Mouse (Mus musculus) heart, adult 2 months (tissue): Measurements from ENCODE around the gene Iba57. TPM values are rescaled to one million over a fixed set of nuclear protein-coding genes. Genes with fewer than 3 reads are reported as not detected.
A peak's percentile ranks its signal among the peaks of the same experiment; 100 is the strongest.
"Not testable (repeated sequence)": the region's sequence is repeated elsewhere in the genome, so short reads cannot be mapped to it uniquely, and the experiment has no call there.

ENCODE experiments used
- DNase-seq, 2 experiments: peaks; one replicate each; pipeline ENCODE4 v3.0.0; 2021
- H3K27ac ChIP-seq: fragments of 200-600 bp; 2 replicates; pipeline ENCODE4 v1.8.1; 2022
- H3K27me3 ChIP-seq: fragments of 200-500 bp; 2 replicates; pipeline ENCODE4 v1.6.1; 2012; ENCODE audit warnings: mild to moderate bottlenecking, low read length, inconsistent platforms, mixed read lengths; ENCODE audit not compliant: control insufficient read depth, insufficient read depth
- H3K36me3 ChIP-seq: fragments of 200-500 bp; 2 replicates; pipeline ENCODE4 v1.6.1; 2012; ENCODE audit warnings: low read length, inconsistent platforms; ENCODE audit not compliant: control insufficient read depth, insufficient read depth
- H3K4me1 ChIP-seq: fragments of 200-500 bp; 2 replicates; pipeline ENCODE4 v1.6.1; 2011; ENCODE audit warnings: low read length; ENCODE audit not compliant: control insufficient read depth, insufficient read depth
- H3K4me3 ChIP-seq: fragments of 200-600 bp; 2 replicates; pipeline ENCODE4 v1.8.1; 2022
- H3K79me2 ChIP-seq: fragments of 200-500 bp; replicated peaks from 2 replicates; pipeline ENCODE4 v1.6.1; 2012; ENCODE audit warnings: mild to moderate bottlenecking, inconsistent platforms, low read length, moderate library complexity, mixed read lengths; ENCODE audit not compliant: control insufficient read depth, insufficient read depth
- H3K9ac ChIP-seq: fragments of 200-500 bp; 2 replicates; pipeline ENCODE4 v1.6.1; 2012; ENCODE audit warnings: low read depth, mild to moderate bottlenecking, control low read depth, inconsistent platforms, low read length, mixed read lengths
- CTCF ChIP-seq: fragments of 200-600 bp; IDR thresholded peaks from 2 replicates; pipeline ENCODE4 v1.8.1; 2022; ENCODE audit warnings: antibody characterized with exemption, mild to moderate bottlenecking, moderate library complexity
- EP300 ChIP-seq: fragments of 200-500 bp; IDR thresholded peaks from 2 replicates; pipeline ENCODE4 v1.6.1; 2011; ENCODE audit warnings: low read depth, low read length, control low read depth; ENCODE audit not compliant: insufficient read depth
- POLR2A ChIP-seq: fragments of 200-500 bp; IDR thresholded peaks from 2 replicates; pipeline ENCODE4 v1.6.1; 2011; ENCODE audit warnings: mild to moderate bottlenecking, low read depth, low read length, control low read depth; ENCODE audit not compliant: insufficient read depth
- WGBS: fragments of 180-500 bp; shearing (Covaris S2); methylation state at CpG from one replicate; pipeline ENCODE4 v1.1.7; 2018; 5-methylcytosine and 5-hydroxymethylcytosine counted together
- intact Hi-C: fragments of 180-260 bp; cut with DNase I; formaldehyde crosslinking; loops from one replicate; pipeline ENCODE4 v1.15.1; 2025
- long read RNA-seq: library from polyadenylated mRNA; stranded (forward); transcript quantifications from one replicate; pipeline ENCODE4 v2.0.0, GENCODE M21; 2021
- polyA plus RNA-seq: library from polyadenylated mRNA; depleted of rRNA; stranded (reverse); fragments of >200 nt; gene quantifications from 2 replicates; pipeline ENCODE4 v1.2.3, GENCODE M21; 2012; rRNA removed
- total RNA-seq, 2 experiments: library from RNA; stranded (reverse); gene quantifications; 2 replicates each; pipeline ENCODE4 v1.2.3; 2021

Gene Iba57
- total RNA-seq (10 to 100 TPM; 14.8 to 17.9 TPM), polyA plus RNA-seq (10.6 and 11.8 TPM in 2 replicates)
- long read RNA-seq, full-length matches to known transcripts, result 2 of 4 reads
- long read RNA-seq, partial matches to known transcripts, result 0 of 4 reads
- long read RNA-seq, other reads (novel, unspliced or antisense), result 2 of 4 reads

GRCm38 (mm10) chr11:59163255-59164236, at the start of gene Iba57:
TSS of gene Iba57 (minus strand) at chr11:59163739.
- TF ChIP-seq CTCF (peak; percentile 61), POLR2A (peak; percentile 78), EP300 (peak; percentile 63)
- Histone ChIP-seq H3K79me2 (no peaks in the 10 kb centered on the region), H3K27me3 (no peaks in the 10 kb centered on the region), H3K9ac (peak within 1 kb of the TSS; percentile 95), H3K4me3 (peak within 1 kb of the TSS; percentile 77), H3K27ac (peak within 1 kb of the TSS; percentile 100), H3K4me1 (peaks cover 9% of the 10 kb centered on the region), H3K36me3 (no peaks in the 10 kb centered on the region)
- intact Hi-C loops, result loop anchor here (2.0 kb wide), 2 partner anchors 27 to 63 kb away; no protein-coding TSS in a partner anchor
- peak; percentile 96 to 99 for DNase-seq
- WGBS, result 2% methylated on average over 68 of the region's 68 CpGs

GRCm38 (mm10) chr11:59212892-59213494, 49.5 kb upstream of the Iba57 start:
- peaks cover 14% of the 10 kb centered on the region for H3K79me2 ChIP-seq
- H3K27me3 ChIP-seq, result no peaks in the 10 kb centered on the region
- TF ChIP-seq EP300 (no peak), POLR2A (no peak), CTCF (no peak)
- DNase-seq, result no peak
- H3K9ac ChIP-seq, result no peak overlapping the region
- no peak overlapping the region for H3K27ac ChIP-seq
- H3K4me1 ChIP-seq, result peaks cover 17% of the 10 kb centered on the region
- intact Hi-C loops, result no loop called here
- no peak overlapping the region for H3K4me3 ChIP-seq
- WGBS, result 70% methylated on average over 12 of the region's 12 CpGs
- H3K36me3 ChIP-seq, result peaks cover 34% of the 10 kb centered on the region

GRCm38 (mm10) chr11:59212320-59212719, 48.8 kb upstream of the Iba57 start:
- DNase-seq, result peak; percentile 36 to 45
- H3K36me3 ChIP-seq, result peaks cover 28% of the 10 kb centered on the region
- H3K27ac ChIP-seq, H3K9ac ChIP-seq, H3K27me3 ChIP-seq, intact Hi-C loops, H3K4me3 ChIP-seq: not testable (repeated sequence)
- peaks cover 13% of the 10 kb centered on the region for H3K4me1 ChIP-seq
- WGBS, result 48% methylated on average over 12 of the region's 12 CpGs
- peaks cover 12% of the 10 kb centered on the region for H3K79me2 ChIP-seq

GRCm38 (mm10) chr11:59211561-59211960, 48.0 kb upstream of the Iba57 start:
- DNase-seq, H3K27ac ChIP-seq, H3K9ac ChIP-seq, H3K4me3 ChIP-seq, intact Hi-C loops, H3K27me3 ChIP-seq: not testable (repeated sequence)
- Histone ChIP-seq H3K36me3 (peaks cover 21% of the 10 kb centered on the region), H3K79me2 (peaks cover 12% of the 10 kb centered on the region), H3K4me1 (peaks cover 12% of the 10 kb centered on the region)
- WGBS, result 78% methylated on average over 9 of the region's 9 CpGs

GRCm38 (mm10) chr11:59210020-59210419, 46.5 kb upstream of the Iba57 start:
- Histone ChIP-seq H3K27ac (no peak overlapping the region), H3K9ac (no peak overlapping the region), H3K4me3 (no peak overlapping the region), H3K79me2 (peaks cover 5% of the 10 kb centered on the region), H3K36me3 (peaks cover 11% of the 10 kb centered on the region), H3K4me1 (peaks cover 8% of the 10 kb centered on the region), H3K27me3 (no peaks in the 10 kb centered on the region)
- no peak for DNase-seq
- TF ChIP-seq POLR2A, result no peak; the same call in 1 of the 2 replicates
- TF ChIP-seq EP300, result no peak
- no peak for TF ChIP-seq CTCF
- 44% methylated on average over 4 of the region's 4 CpGs for WGBS
- intact Hi-C loops, result no loop called here

GRCm38 (mm10) chr11:59209580-59209979, 46.0 kb upstream of the Iba57 start:
- no peak for DNase-seq
- intact Hi-C loops, result loop anchor here (2.0 to 10.0 kb wide), 2 partner anchors 17 to 235 kb away; partner anchors contain the start of gene Trim11
- Histone ChIP-seq H3K9ac (no peak overlapping the region), H3K36me3 (peaks cover 8% of the 10 kb centered on the region), H3K27me3 (no peaks in the 10 kb centered on the region), H3K27ac (no peak overlapping the region; the same call in 1 of the 2 replicates), H3K4me1 (peaks cover 8% of the 10 kb centered on the region), H3K79me2 (peaks cover 5% of the 10 kb centered on the region), H3K4me3 (no peak overlapping the region)
- no peak for TF ChIP-seq CTCF
- TF ChIP-seq EP300, result no peak
- TF ChIP-seq POLR2A, result no peak
- WGBS, result 44% methylated on average over 5 of the region's 5 CpGs
